Mouse (Mus musculus): Measurements from ENCODE around the gene Apol7e. TPM values are rescaled to one million over a fixed set of nuclear protein-coding genes. Genes with fewer than 3 reads are reported as not detected.
"Not testable (repeated sequence)": the region's sequence is repeated elsewhere in the genome, so short reads cannot be mapped to it uniquely, and the experiment has no call there.

The Apol7e gene
- total RNA-seq, 2 experiments from 2014 or later: not detected

- DNase-seq (ENCODE audit: extremely low spot score in 1 of 2, low spot score in 2 of 2); intact Hi-C loops (cut with DNase I): not testable (repeated sequence)
Observed at GRCm38 (mm10) chr15:77733380-77733779, 34.7 kb downstream of the Apol7e start.

DNA sequence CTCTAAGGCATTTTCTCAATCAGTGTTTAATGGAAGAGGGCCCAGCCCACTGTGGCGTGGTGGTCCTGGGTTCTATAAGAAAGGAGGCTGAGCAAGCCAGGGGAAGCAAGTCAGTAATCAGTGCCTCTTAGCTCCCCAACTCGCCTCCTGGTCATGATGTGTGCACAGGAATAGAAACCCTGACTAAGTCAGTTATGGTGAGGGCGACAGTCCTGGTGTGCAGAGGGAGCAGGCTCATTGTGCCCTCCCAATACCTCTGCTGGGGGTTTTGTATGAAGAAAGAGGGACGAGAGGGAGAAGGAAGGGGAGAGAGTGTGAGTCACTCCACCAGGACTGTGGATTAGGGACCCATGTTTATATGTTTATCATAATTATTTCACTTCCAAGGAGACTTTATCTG is 35.2 kb downstream of the Apol7e start:
- DNase-seq (ENCODE audit: extremely low spot score in 1 of 2, low spot score in 2 of 2); intact Hi-C loops (cut with DNase I): not testable (repeated sequence)

- intact Hi-C loops (cut with DNase I): no loop called here
- DNase-seq (ENCODE audit: extremely low spot score in 1 of 2, low spot score in 2 of 2): no peak
Observed at GRCm38 (mm10) chr15:77740511-77741297, 42.0 kb downstream of the Apol7e start.

- DNase-seq (ENCODE audit: extremely low spot score in 1 of 2, low spot score in 2 of 2); intact Hi-C loops (cut with DNase I): not testable (repeated sequence)
Observed at GRCm38 (mm10) chr15:77741556-77741955, 42.9 kb downstream of the Apol7e start.

GRCm38 (mm10) chr15:77744632-77745031 is 46.0 kb downstream of the Apol7e start:
- intact Hi-C loops (cut with DNase I): no loop called here

GRCm38 (mm10) chr15:77745081-77745480 is 46.4 kb downstream of the Apol7e start:
- intact Hi-C loops (cut with DNase I): no loop called here
- no peak for DNase-seq (ENCODE audit: extremely low spot score in 1 of 2, low spot score in 2 of 2)

More at GRCm38 (mm10) chr15:77744632-77745031, 46.0 kb downstream of the Apol7e start:
- DNase-seq (ENCODE audit: extremely low spot score in 1 of 2, low spot score in 2 of 2): no peak

DNA sequence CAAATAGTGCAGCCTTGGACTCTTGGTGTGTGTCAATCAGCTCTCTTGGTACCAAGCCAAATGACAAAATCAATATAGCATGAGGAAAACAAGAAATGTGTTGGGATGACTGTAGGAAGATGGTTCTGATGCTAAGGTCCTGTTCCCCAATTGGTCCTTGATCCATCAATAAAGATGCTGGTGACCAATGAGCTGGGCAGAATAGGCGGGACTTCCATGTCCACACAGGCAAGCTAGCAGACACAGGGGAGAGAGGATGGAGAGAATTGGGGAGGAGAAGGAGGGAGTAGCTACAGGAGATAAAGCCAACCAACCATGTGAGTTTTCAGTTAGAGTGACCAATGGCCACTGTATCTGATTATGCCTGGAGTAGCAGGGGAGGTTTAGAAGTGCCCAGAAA is 47.7 kb downstream of the Apol7e start:
- intact Hi-C loops (cut with DNase I): no loop called here

DNA sequence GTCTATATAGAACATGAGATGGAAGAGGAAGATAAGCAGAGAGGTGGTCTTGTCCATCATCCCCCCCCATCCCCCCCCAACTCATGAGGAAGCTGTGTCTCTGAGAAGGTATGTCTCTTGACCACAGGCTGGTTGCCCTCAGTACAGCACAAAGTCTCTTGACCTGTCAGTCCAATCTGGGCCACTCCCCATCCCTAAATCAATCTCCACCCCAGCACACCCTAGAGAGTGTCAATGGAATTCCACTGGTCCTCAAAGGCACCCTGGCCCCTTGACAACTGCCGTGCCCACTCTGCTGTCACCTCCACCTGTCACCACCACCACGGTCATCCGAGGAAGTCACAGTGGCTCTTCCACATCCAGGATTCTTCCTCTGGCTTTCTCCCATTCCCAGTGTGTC is 49.8 kb downstream of the Apol7e start:
- intact Hi-C loops (cut with DNase I): no loop called here
- no peak for DNase-seq (ENCODE audit: extremely low spot score in 1 of 2, low spot score in 2 of 2)

More for the DNA sequence above, 47.7 kb downstream of the Apol7e start:
- no peak for DNase-seq (ENCODE audit: extremely low spot score in 1 of 2, low spot score in 2 of 2)

DNA sequence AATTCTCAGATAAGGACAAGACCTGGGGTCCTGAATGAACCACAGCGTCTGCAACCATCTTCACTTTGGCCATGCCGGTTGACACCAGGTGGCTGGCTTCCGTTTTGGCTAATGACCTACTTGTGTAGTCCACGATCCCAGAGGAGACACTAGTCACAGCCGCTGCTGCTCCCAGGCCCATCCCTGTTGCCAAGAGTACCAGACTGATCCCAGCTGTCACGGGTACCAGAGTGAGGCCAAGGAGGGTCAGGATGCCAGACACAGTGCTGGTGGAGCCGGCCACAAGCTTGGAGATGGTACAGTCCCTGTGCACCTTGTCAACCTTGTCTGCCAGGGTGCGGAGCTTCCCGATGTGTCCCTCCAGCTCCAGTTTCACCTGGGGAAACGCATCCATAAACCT is 51.1 kb downstream of the Apol7e start:
- intact Hi-C loops (cut with DNase I): no loop called here
- DNase-seq (ENCODE audit: extremely low spot score in 1 of 2, low spot score in 2 of 2): no peak

- no peak for DNase-seq (ENCODE audit: extremely low spot score in 1 of 2, low spot score in 2 of 2)
- intact Hi-C loops (cut with DNase I): no loop called here
Observed at GRCm38 (mm10) chr15:77750461-77750860, 51.8 kb downstream of the Apol7e start.

DNA sequence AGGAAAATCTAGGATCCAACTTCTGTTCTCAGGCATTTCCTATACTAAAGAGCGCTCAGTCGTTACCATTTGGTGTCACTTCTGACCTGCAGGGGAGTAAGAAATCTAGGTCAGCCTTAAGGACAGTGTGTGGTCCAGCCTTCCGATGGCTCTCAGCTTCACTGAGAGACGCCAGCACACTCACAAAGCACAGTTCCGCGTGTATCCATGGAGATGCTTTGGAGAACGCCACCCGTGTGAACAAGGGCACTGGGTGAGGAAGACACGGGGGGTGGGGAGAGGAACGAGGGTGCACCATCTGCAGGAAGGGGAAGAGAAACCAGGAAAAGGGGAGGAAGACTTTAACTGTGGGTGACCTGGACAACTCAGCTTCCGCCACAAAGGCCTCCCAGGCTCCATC is 53.8 kb downstream of the Apol7e start:
- intact Hi-C loops (cut with DNase I): no loop called here
- DNase-seq (ENCODE audit: extremely low spot score in 1 of 2, low spot score in 2 of 2): no peak

GRCm38 (mm10) chr15:77755132-77755531 is 56.5 kb downstream of the Apol7e start:
- intact Hi-C loops (cut with DNase I): no loop called here
- DNase-seq (ENCODE audit: extremely low spot score in 1 of 2, low spot score in 2 of 2): no peak

- intact Hi-C loops (cut with DNase I): no loop called here
- DNase-seq (ENCODE audit: extremely low spot score in 1 of 2, low spot score in 2 of 2): no peak
Observed at GRCm38 (mm10) chr15:77756081-77756480, 57.4 kb downstream of the Apol7e start.

- intact Hi-C loops (cut with DNase I): no loop called here
- DNase-seq (ENCODE audit: extremely low spot score in 1 of 2, low spot score in 2 of 2): peak; percentile 46 to 63
Observed at GRCm38 (mm10) chr15:77756848-77757247, 58.2 kb downstream of the Apol7e start, which contains the start of gene Apol8. Gene Apol8, minus strand, starts transcription at chr15:77757003.

- intact Hi-C loops (cut with DNase I): no loop called here
- no peak for DNase-seq (ENCODE audit: extremely low spot score in 1 of 2, low spot score in 2 of 2)
Observed at GRCm38 (mm10) chr15:77757586-77758226, 59.0 kb downstream of the Apol7e start.

- no peak for DNase-seq (ENCODE audit: extremely low spot score in 1 of 2, low spot score in 2 of 2)
- intact Hi-C loops (cut with DNase I): no loop called here
Observed at GRCm38 (mm10) chr15:77760037-77760436, 61.4 kb downstream of the Apol7e start.

- no peak for DNase-seq (ENCODE audit: extremely low spot score in 1 of 2, low spot score in 2 of 2)
- intact Hi-C loops (cut with DNase I): no loop called here
Observed at GRCm38 (mm10) chr15:77761083-77761482, 62.4 kb downstream of the Apol7e start.

DNA sequence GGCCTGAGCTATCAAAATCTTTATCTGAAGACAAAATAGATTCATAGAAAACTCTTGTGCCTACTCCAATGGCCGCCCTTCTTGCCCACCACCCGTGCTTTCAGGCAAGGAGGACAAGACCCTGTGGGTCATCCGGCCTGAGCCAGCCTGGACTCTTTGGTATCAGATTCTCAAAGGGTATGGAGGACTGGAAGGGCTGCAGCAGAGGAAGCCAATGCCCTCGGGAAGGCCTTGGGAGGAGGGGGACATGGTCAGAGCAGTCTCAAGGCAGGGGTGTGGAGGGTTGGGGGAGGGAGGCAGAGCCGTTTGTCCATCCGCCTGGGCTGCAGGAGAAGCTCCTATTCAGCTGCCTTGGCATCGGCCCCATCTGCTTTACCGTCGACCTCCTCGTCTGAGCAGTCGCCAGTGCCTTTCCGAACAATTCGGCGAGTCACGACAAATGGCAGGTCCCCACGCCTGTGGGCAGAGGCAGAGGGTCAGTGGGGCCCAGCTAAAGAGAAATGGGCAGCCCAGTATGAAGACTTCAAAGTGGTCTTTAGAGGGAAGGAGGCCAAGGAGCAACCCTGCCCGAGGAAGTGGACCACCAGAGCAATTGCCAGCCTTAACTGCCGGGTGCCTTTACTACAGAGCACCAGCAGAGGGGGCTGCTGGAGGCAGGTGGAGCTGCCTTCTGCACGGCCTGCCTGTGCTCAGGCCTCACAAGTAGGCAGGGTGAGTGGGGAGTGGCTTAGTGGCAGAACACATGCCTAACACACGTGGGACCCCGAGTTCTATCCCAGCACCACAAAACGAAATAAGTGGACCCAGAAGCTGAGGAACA is 63.1 kb downstream of the Apol7e start:
- peak in 1 of 2 experiments; percentile 70 for DNase-seq (ENCODE audit: extremely low spot score in 1 of 2, low spot score in 2 of 2)
- intact Hi-C loops (cut with DNase I): no loop called here

GRCm38 (mm10) chr15:77763050-77763449 is 64.4 kb downstream of the Apol7e start:
- intact Hi-C loops (cut with DNase I): no loop called here
- DNase-seq (ENCODE audit: extremely low spot score in 1 of 2, low spot score in 2 of 2): no peak
